Mouse (Mus musculus) left cerebral cortex, postnatal 10 days (tissue): ENCODE measurements at regions not wholly inside any gene's neighbourhood (a gene's known extent, or its start where the extent isn't known, plus 50 kb on each side); places are given as distances from the start of the nearest gene placed in this dataset.

ENCODE experiments used
- DNase-seq, 2 experiments: peaks; one replicate each; pipeline ENCODE4 v3.0.0; 2021 to 2022; ENCODE audit warnings: low spot score in 2 of 2, mixed read lengths in 1 of 2; ENCODE audit errors: extremely low spot score in 1 of 2
- intact Hi-C: fragments of 180-260 bp; cut with DNase I; formaldehyde crosslinking; loops from one replicate; pipeline ENCODE4 v1.15.1; 2025

- intact Hi-C loops: no loop called here
- DNase-seq: no peak
Observed at GRCm38 (mm10) chr2:131801212-131801611, 58.3 kb downstream of the Erv3 start.

GRCm38 (mm10) chr2:131800126-131800894 is 59.2 kb downstream of the Erv3 start:
- no peak for DNase-seq
- intact Hi-C loops: no loop called here

- intact Hi-C loops: no loop called here
- DNase-seq: no peak
Observed at GRCm38 (mm10) chr2:131799486-131799885, 60.1 kb downstream of the Erv3 start.

GRCm38 (mm10) chr2:131797001-131797693 is 62.4 kb downstream of the Erv3 start:
- intact Hi-C loops: no loop called here
- no peak for DNase-seq

GRCm38 (mm10) chr2:131775381-131775780 is 84.2 kb downstream of the Erv3 start:
- DNase-seq: no peak
- intact Hi-C loops: no loop called here

- DNase-seq: no peak
- intact Hi-C loops: loop anchor here (5.0 kb wide), 1 partner anchor 226 kb away; no protein-coding TSS in a partner anchor
Observed at GRCm38 (mm10) chr2:131773691-131774090, 85.9 kb downstream of the Erv3 start.

GRCm38 (mm10) chr2:131772163-131772562 is 87.4 kb downstream of the Erv3 start:
- intact Hi-C loops: loop anchor here (5.0 kb wide), 1 partner anchor 225 kb away; no protein-coding TSS in a partner anchor
- DNase-seq: no peak

GRCm38 (mm10) chr2:131770852-131771251 is 88.7 kb downstream of the Erv3 start:
- intact Hi-C loops: loop anchor here (2.0 to 5.0 kb wide), 2 partner anchors 208 to 224 kb away; partner anchors contain the start of gene Adra1d
- peak; percentile 34 to 37 for DNase-seq

GRCm38 (mm10) chr2:131769656-131770210 is 89.8 kb downstream of the Erv3 start:
- intact Hi-C loops: loop anchor here (2.0 to 5.0 kb wide), 2 partner anchors 207 to 222 kb away; partner anchors contain the start of gene Adra1d
- no peak for DNase-seq

- intact Hi-C loops: no loop called here
- no peak for DNase-seq
Observed at GRCm38 (mm10) chr2:131766500-131766899, 93.0 kb downstream of the Erv3 start.

- intact Hi-C loops: no loop called here
- DNase-seq: no peak
Observed at GRCm38 (mm10) chr2:131761507-131761906, 98.0 kb downstream of the Erv3 start.

GRCm38 (mm10) chr2:131757183-131757903 is 102.2 kb downstream of the Erv3 start:
- no peak for DNase-seq
- intact Hi-C loops: no loop called here

- no peak for DNase-seq
- intact Hi-C loops: no loop called here
Observed at GRCm38 (mm10) chr2:131755107-131755506, 104.4 kb downstream of the Erv3 start.

- DNase-seq: no peak
- intact Hi-C loops: no loop called here
Observed at GRCm38 (mm10) chr2:131753436-131753835, 106.1 kb downstream of the Erv3 start.

GRCm38 (mm10) chr2:131750679-131751078 is 108.9 kb downstream of the Erv3 start:
- no peak for DNase-seq
- intact Hi-C loops: no loop called here

GRCm38 (mm10) chr2:131750206-131750605 is 109.3 kb downstream of the Erv3 start:
- intact Hi-C loops: no loop called here
- DNase-seq: no peak

- intact Hi-C loops: no loop called here
- DNase-seq: no peak
Observed at GRCm38 (mm10) chr2:131749746-131750145, 109.8 kb downstream of the Erv3 start.

- intact Hi-C loops: no loop called here
- DNase-seq: peak; percentile 42 to 46
Observed at GRCm38 (mm10) chr2:131748791-131749190, 110.8 kb downstream of the Erv3 start.

GRCm38 (mm10) chr2:131747707-131748106 is 111.8 kb downstream of the Erv3 start:
- intact Hi-C loops: no loop called here
- DNase-seq: no peak
